22 mouse cellular contexts compared by ENCODE assay signal in the genomic region with DNA sequence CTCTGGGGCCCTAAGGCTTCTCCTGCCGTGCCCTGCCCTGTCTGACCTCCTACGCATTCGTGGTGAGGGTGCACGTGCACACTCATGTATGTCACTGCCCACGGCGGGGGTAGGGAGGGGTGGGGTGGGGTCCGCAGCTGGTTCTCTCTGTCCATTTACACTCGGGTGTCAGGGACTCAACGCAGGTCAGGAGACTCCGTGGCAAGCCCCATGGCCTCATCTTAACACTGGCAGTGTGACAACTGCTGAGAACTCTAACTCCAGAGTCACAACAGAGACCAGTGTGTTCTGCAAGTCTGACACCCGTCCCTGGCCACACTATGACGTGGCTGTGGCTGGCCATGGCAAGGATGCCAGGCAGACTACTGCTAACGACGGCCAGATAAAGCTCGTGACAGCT.
DNase-seq lines count a peak whose midpoint lies in the region; ATAC-seq and TF ChIP-seq lines count a peak whose summit lies in the region.
"Had no signal": no experiment of that assay in that cellular context is flagged by ENCODE, and none has a peak within 500 bp of the region (broad histone marks: within the 10 kb centered on the region; RNA-seq: fewer than 3 reads in every experiment).

No protein-coding gene starts in this region.

- no peaks in the 10 kb centered on the region for H3K9me3 ChIP-seq in midbrain, embryonic 11.5 days (ENCODE audit: control insufficient read depth, low read length)
- H3K9me3 ChIP-seq in midbrain, embryonic 13.5 days, result no peaks in the 10 kb centered on the region
- H3K9me3 ChIP-seq in hindbrain, postnatal 0 days (ENCODE audit: low read length), result no peaks in the 10 kb centered on the region
- H3K9me3 ChIP-seq: embryonic facial prominence, embryonic 12.5 days; limb, embryonic 15.5 days; liver, embryonic 15.5 days; neural tube, embryonic 15.5 days had no signal

- TF ChIP-seq CTCF in hindbrain, postnatal 0 days (IDR thresholded peaks at IDR 0.05; ENCODE audit: low read depth), result no peak

- no peak overlapping the region for H3K4me3 ChIP-seq in midbrain, embryonic 11.5 days (ENCODE audit: low read depth, low read length)
- H3K4me3 ChIP-seq in midbrain, embryonic 13.5 days (replicated peaks), result no peak overlapping the region
- no peak overlapping the region for H3K4me3 ChIP-seq in hindbrain, postnatal 0 days (ENCODE audit: low read length)
- H3K4me3 ChIP-seq: embryonic facial prominence, embryonic 12.5 days; erythroblast, embryonic 14.5 days; limb, embryonic 15.5 days; liver, embryonic 15.5 days; neural tube, embryonic 15.5 days had no signal

- no peak overlapping the region for H3K9ac ChIP-seq in midbrain, embryonic 11.5 days (ENCODE audit: low read length)
- H3K9ac ChIP-seq in midbrain, embryonic 13.5 days (replicated peaks), result no peak overlapping the region
- H3K9ac ChIP-seq in hindbrain, postnatal 0 days (replicated peaks; ENCODE audit: low read length), result no peak overlapping the region
- H3K9ac ChIP-seq: embryonic facial prominence, embryonic 12.5 days; limb, embryonic 15.5 days; liver, embryonic 15.5 days; neural tube, embryonic 15.5 days had no signal

- H3K4me1 ChIP-seq in midbrain, embryonic 11.5 days (ENCODE audit: control insufficient read depth, insufficient read depth, low read length), result no peaks in the 10 kb centered on the region
- H3K4me1 ChIP-seq in midbrain, embryonic 13.5 days (replicated peaks), result no peaks in the 10 kb centered on the region
- H3K4me1 ChIP-seq in hindbrain, postnatal 0 days (ENCODE audit: insufficient read depth, low read length), result no peaks in the 10 kb centered on the region
- H3K4me1 ChIP-seq: embryonic facial prominence, embryonic 12.5 days; limb, embryonic 15.5 days; liver, embryonic 15.5 days; neural tube, embryonic 15.5 days had no signal

- H3K36me3 ChIP-seq in midbrain, embryonic 11.5 days (ENCODE audit: control insufficient read depth, insufficient read depth, low read length), result no peaks in the 10 kb centered on the region
- 0 out of 2 replicates have a peak, but pooled peaks cover 10% of the 10 kb centered on the region for H3K36me3 ChIP-seq in midbrain, embryonic 13.5 days
- peaks cover 5% of the 10 kb centered on the region; the same call in 1 of the 2 replicates for H3K36me3 ChIP-seq in hindbrain, postnatal 0 days (ENCODE audit: insufficient read depth, low read length)

- no peaks in the 10 kb centered on the region for H3K27me3 ChIP-seq in midbrain, embryonic 11.5 days (ENCODE audit: control insufficient read depth, insufficient read depth, low read length)
- H3K27me3 ChIP-seq in midbrain, embryonic 13.5 days, result no peaks in the 10 kb centered on the region
- no peaks in the 10 kb centered on the region for H3K27me3 ChIP-seq in hindbrain, postnatal 0 days (ENCODE audit: insufficient read depth, low read length)
- H3K27me3 ChIP-seq: embryonic facial prominence, embryonic 12.5 days; limb, embryonic 15.5 days; liver, embryonic 15.5 days; neural tube, embryonic 15.5 days had no signal

- DNase-seq in CD4-positive, CD25-positive, alpha-beta regulatory T cell, adult 2 months (ENCODE audit: low read depth, low spot score), result peak; percentile 58
- DNase-seq in midbrain, embryonic 11.5 days (ENCODE audit: low spot score, missing footprints), result peak; percentile 8
- DNase-seq in heart, postnatal 4 days, result peak; percentile 32
- peak; percentile 48 to 52 for DNase-seq in thymus, postnatal 36 days
- DNase-seq in adipocyte (ENCODE audit: low spot score), result no peak
- DNase-seq in hindbrain, postnatal 0 days (ENCODE audit: low spot score), result no peak
- DNase-seq: adrenal gland, adult 2 months; cerebellum, adult 11 months; cerebellum, postnatal 10 days; kidney, adult 8-10 months; kidney, postnatal 14 days; midbrain, embryonic 14.5 days; right cerebral cortex, postnatal 14 days; spleen, adult 18-20 months had no signal

- no peak overlapping the region for H3K27ac ChIP-seq in midbrain, embryonic 11.5 days (ENCODE audit: low read depth, low read length)
- H3K27ac ChIP-seq in midbrain, embryonic 13.5 days, result no peak overlapping the region
- no peak overlapping the region for H3K27ac ChIP-seq in hindbrain, postnatal 0 days
- H3K27ac ChIP-seq: embryonic facial prominence, embryonic 12.5 days; limb, embryonic 15.5 days; liver, embryonic 15.5 days; neural tube, embryonic 15.5 days had no signal

- no peak for ATAC-seq in CD4-positive, CD25-positive, alpha-beta regulatory T cell, adult 4 months
- no peak for ATAC-seq in midbrain, embryonic 11.5 days (ENCODE audit: low FRiP score)
- no peak for ATAC-seq in midbrain, embryonic 13.5 days
- no peak for ATAC-seq in hindbrain, postnatal 0 days
- ATAC-seq: forebrain, embryonic 14.5 days had no signal

- 91% methylated on average over 15 of the region's 15 CpGs for WGBS in midbrain, embryonic 11.5 days
- WGBS in midbrain, embryonic 13.5 days, result 90% methylated on average over 15 of the region's 15 CpGs
- 86% methylated on average over 15 of the region's 15 CpGs for WGBS in hindbrain, postnatal 0 days

- H3K4me2 ChIP-seq in midbrain, embryonic 11.5 days, result no peak overlapping the region
- H3K4me2 ChIP-seq in midbrain, embryonic 13.5 days (replicated peaks), result no peak overlapping the region
- no peak overlapping the region for H3K4me2 ChIP-seq in hindbrain, postnatal 0 days (ENCODE audit: low read depth, low read length)
- H3K4me2 ChIP-seq: embryonic facial prominence, embryonic 12.5 days; limb, embryonic 15.5 days; liver, embryonic 15.5 days; neural tube, embryonic 15.5 days had no signal

Comparison
In these comparisons a context has a peak if more than half of its experiments do, and no peak if none do; other contexts are left out.
1. DNase-seq: peak in CD4-positive, CD25-positive, alpha-beta regulatory T cell, adult 2 months (single experiment), midbrain, embryonic 11.5 days (single experiment), heart, postnatal 4 days (single experiment) and thymus, postnatal 36 days (2 of 2); none in adipocyte (single experiment) and hindbrain, postnatal 0 days (single experiment).